Mouse (Mus musculus): Measurements from ENCODE around the gene Adarb2. TPM values are rescaled to one million over a fixed set of nuclear protein-coding genes. Genes with fewer than 3 reads are reported as not detected.

Gene Adarb2
- total RNA-seq (2012; rRNA removed) (not detected in 2 replicates), total RNA-seq (2014; rRNA removed) (not detected in 2 replicates), polyA plus RNA-seq (2012; ENCODE audit: insufficient read length, low read depth) (not detected in 2 replicates)

GRCm38 (mm10) chr13:8202681-8203476 is at the start of gene Adarb2:
Gene Adarb2, plus strand, starts transcription at chr13:8202866.
- no peak for DNase-seq (ENCODE audit: extremely low read depth)
- H3K36me3 ChIP-seq (replicated peaks in 1 of 2; ENCODE audit: control insufficient read depth in 1 of 2, insufficient read depth in 1 of 2, low read length in 1 of 2): no peaks in the 10 kb centered on the region
- H3K4me1 ChIP-seq (ENCODE audit: control insufficient read depth in 1 of 2, insufficient read depth in 2 of 2): no peaks in the 10 kb centered on the region
- no peaks in the 10 kb centered on the region for H3K27me3 ChIP-seq (replicated peaks)
- H3K79me2 ChIP-seq (replicated peaks; ENCODE audit: control insufficient read depth, extremely low read depth, insufficient read depth, poor library complexity, severe bottlenecking): no peaks in the 10 kb centered on the region
- H3K9ac ChIP-seq (ENCODE audit: insufficient read depth, low read depth): no peak within 1 kb of the TSS
- no peak within 1 kb of the TSS for H3K27ac ChIP-seq (ENCODE audit: insufficient read depth, low read depth)
- H3K4me3 ChIP-seq (replicated peaks in 1 of 3; ENCODE audit: low read depth in 2 of 3, low read length in 2 of 3, poor library complexity in 1 of 3): no peak within 1 kb of the TSS
- no peak for TF ChIP-seq RAD21 (IDR thresholded peaks at IDR 0.05; ENCODE audit: low read depth, low read length)
- TF ChIP-seq IRF4 (IDR thresholded peaks at IDR 0.05; ENCODE audit: low read depth, low read length): no peak
- TF ChIP-seq USF2 (conservative IDR thresholded peaks at IDR 0.05; ENCODE audit: low read depth, low read length): no peak
- no peak for TF ChIP-seq NELFE (IDR thresholded peaks at IDR 0.05; ENCODE audit: low read depth, low read length)
- TF ChIP-seq CHD2 (IDR thresholded peaks at IDR 0.05; ENCODE audit: low read length): no peak
- TF ChIP-seq SIN3A (IDR thresholded peaks at IDR 0.05; ENCODE audit: low read length): no peak
- TF ChIP-seq ZNF384 (IDR thresholded peaks at IDR 0.05; ENCODE audit: low read depth, low read length): no peak
- TF ChIP-seq MAX (IDR thresholded peaks at IDR 0.05; ENCODE audit: low read length): no peak
- TF ChIP-seq POLR2AphosphoS2 (IDR thresholded peaks at IDR 0.05; ENCODE audit: low read depth, low read length): no peak
- TF ChIP-seq SMC3 (IDR thresholded peaks at IDR 0.05; ENCODE audit: low read depth, low read length): no peak
- no peak for TF ChIP-seq MYC (IDR thresholded peaks at IDR 0.05; ENCODE audit: low read depth, low read length)
- no peak for TF ChIP-seq PAX5 (IDR thresholded peaks at IDR 0.05; ENCODE audit: low read length)
- TF ChIP-seq HCFC1 (IDR thresholded peaks at IDR 0.05; ENCODE audit: low read depth, low read length): no peak
- no peak for TF ChIP-seq CHD1 (IDR thresholded peaks at IDR 0.05; ENCODE audit: low read depth, low read length)
- no peak for TF ChIP-seq MAZ (IDR thresholded peaks at IDR 0.05; ENCODE audit: low read depth, low read length)
- in situ Hi-C loops (cut with MboI; ENCODE audit: low pct_ligation_motif_present, low pct_unique_long_range_greater_than_20kb, low sequenced_read_pairs): no loop called here
- no peaks in the 10 kb centered on the region for H3K9me3 ChIP-seq (replicated peaks; ENCODE audit: low read length)
- H3K4me2 ChIP-seq (ENCODE audit: insufficient read depth, low read depth, poor library complexity, severe bottlenecking): no peak within 1 kb of the TSS
- dilution Hi-C loops (cut with MboI; ENCODE audit: extremely low pct_ligation_motif_present, extremely low pct_unique_long_range_greater_than_20kb, low sequenced_read_pairs): no loop called here

- no peak overlapping the region for H3K9ac ChIP-seq (ENCODE audit: insufficient read depth, low read depth)
- TF ChIP-seq ZNF384 (IDR thresholded peaks at IDR 0.05; ENCODE audit: low read depth, low read length) (no peak), POLR2AphosphoS2 (IDR thresholded peaks at IDR 0.05; ENCODE audit: low read depth, low read length) (no peak), CHD1 (IDR thresholded peaks at IDR 0.05; ENCODE audit: low read depth, low read length) (no peak), SMC3 (IDR thresholded peaks at IDR 0.05; ENCODE audit: low read depth, low read length) (peak; percentile 43), MEF2A (IDR thresholded peaks at IDR 0.05; ENCODE audit: borderline replicate concordance, low read depth, low read length) (no peak), CTCF (conservative IDR thresholded peaks at IDR 0.05 in 1 of 2, IDR thresholded peaks at IDR 0.05 in 1 of 2; ENCODE audit: low read depth in 2 of 2, low read length in 2 of 2) (peak in 1 of 2 experiments; percentile 41; a peak in 2 of 4 replicates), MAFK (IDR thresholded peaks at IDR 0.05; ENCODE audit: insufficient replicate concordance, low read length) (no peak), RCOR1 (conservative IDR thresholded peaks at IDR 0.05; ENCODE audit: low read depth, low read length) (no peak), RAD21 (IDR thresholded peaks at IDR 0.05; ENCODE audit: low read depth, low read length) (peak; percentile 40), PAX5 (IDR thresholded peaks at IDR 0.05; ENCODE audit: low read length) (no peak), EP300 (IDR thresholded peaks at IDR 0.05; ENCODE audit: low read length) (no peak)
- dilution Hi-C loops (cut with MboI; ENCODE audit: extremely low pct_ligation_motif_present, extremely low pct_unique_long_range_greater_than_20kb, low sequenced_read_pairs): no loop called here
- H3K4me3 ChIP-seq (replicated peaks in 1 of 3; ENCODE audit: low read depth in 2 of 3, low read length in 2 of 3, poor library complexity in 1 of 3): no peak overlapping the region
- H3K27me3 ChIP-seq (replicated peaks): no peaks in the 10 kb centered on the region
- no peaks in the 10 kb centered on the region for H3K36me3 ChIP-seq (replicated peaks in 1 of 2; ENCODE audit: control insufficient read depth in 1 of 2, insufficient read depth in 1 of 2, low read length in 1 of 2)
- H3K4me2 ChIP-seq (ENCODE audit: insufficient read depth, low read depth, poor library complexity, severe bottlenecking): no peak overlapping the region
- no peak overlapping the region for H3K27ac ChIP-seq (ENCODE audit: insufficient read depth, low read depth)
- in situ Hi-C loops (cut with MboI; ENCODE audit: low pct_ligation_motif_present, low pct_unique_long_range_greater_than_20kb, low sequenced_read_pairs): no loop called here
- H3K79me2 ChIP-seq (replicated peaks; ENCODE audit: control insufficient read depth, extremely low read depth, insufficient read depth, poor library complexity, severe bottlenecking): no peaks in the 10 kb centered on the region
- peak; percentile 4 for DNase-seq (ENCODE audit: extremely low read depth)
- H3K4me1 ChIP-seq (ENCODE audit: control insufficient read depth in 1 of 2, insufficient read depth in 2 of 2): no peaks in the 10 kb centered on the region
- no peaks in the 10 kb centered on the region for H3K9me3 ChIP-seq (replicated peaks; ENCODE audit: low read length)
Observed at GRCm38 (mm10) chr13:8173800-8174199, 28.9 kb upstream of the Adarb2 start.
